Mouse (Mus musculus) embryonic facial prominence, embryonic 11.5 days (tissue): ENCODE results near the gene Mpp3. TPM values are rescaled to one million over a fixed set of nuclear protein-coding genes. Genes with fewer than 3 reads are reported as not detected.

Experiments used
- ATAC-seq: fragments of 200-750 bp; cut with Nextera tagmentation; replicated peaks from 2 replicates; pipeline ENCODE4 v1.8.0; 2017; ENCODE audit warnings: low read depth; ENCODE audit not compliant: insufficient number of reproducible peaks, low FRiP score, low TSS enrichment
- DNase-seq: peaks from one replicate; pipeline ENCODE4 v3.0.0-alpha.2; 2015; ENCODE audit warnings: low spot score
- H3K27ac ChIP-seq: fragments of 300-500 bp; sonication (generic); replicated peaks from 2 replicates; pipeline ENCODE4 v1.5.1; 2014; ENCODE audit warnings: mild to moderate bottlenecking, low read depth, low read length, control low read depth
- H3K27me3 ChIP-seq: fragments of 300-500 bp; sonication (generic); 2 replicates; pipeline ENCODE4 v1.6.1; 2014; ENCODE audit warnings: mild to moderate bottlenecking, low read length, moderate library complexity, mixed read lengths; ENCODE audit not compliant: control insufficient read depth, insufficient read depth
- H3K36me3 ChIP-seq: fragments of 300-500 bp; sonication (generic); replicated peaks from 2 replicates; pipeline ENCODE4 v1.6.1; 2014; ENCODE audit warnings: low read depth, mild to moderate bottlenecking, low read length, moderate library complexity, mixed read lengths; ENCODE audit not compliant: control insufficient read depth, insufficient read depth
- H3K4me1 ChIP-seq: fragments of 300-500 bp; sonication (generic); 2 replicates; pipeline ENCODE4 v1.6.1; 2014; ENCODE audit warnings: low read length, mixed read lengths; ENCODE audit not compliant: control insufficient read depth, insufficient read depth
- H3K4me2 ChIP-seq: fragments of 300-500 bp; sonication (generic); 2 replicates; pipeline ENCODE4 v1.6.1; 2014; ENCODE audit warnings: low read depth, mild to moderate bottlenecking, control low read depth, low read length, moderate library complexity
- H3K4me3 ChIP-seq: fragments of 300-500 bp; sonication (generic); 2 replicates; pipeline ENCODE4 v1.5.1; 2014; ENCODE audit warnings: low read depth, low read length, control low read depth
- H3K9ac ChIP-seq: fragments of 300-500 bp; sonication (generic); replicated peaks from 2 replicates; pipeline ENCODE4 v1.6.1; 2014; ENCODE audit warnings: mild to moderate bottlenecking, control low read depth, low read length
- H3K9me3 ChIP-seq: fragments of 300-500 bp; sonication (generic); replicated peaks from 2 replicates; pipeline ENCODE4 v1.6.1; 2016; ENCODE audit warnings: mild to moderate bottlenecking, low read length, inconsistent platforms, mixed read lengths; ENCODE audit not compliant: control insufficient read depth
- WGBS: fragments of 180-500 bp; shearing (Covaris S2); extraction: QIAGEN DNeasy Blood & Tissue Kit; methylation state at CpG from one replicate; pipeline ENCODE4 v1.1.7; 2014; 5-methylcytosine and 5-hydroxymethylcytosine counted together
- polyA plus RNA-seq: library from polyadenylated mRNA; unstranded; fragments of >200 nt; fragmentation: Nextera tagmentation; extraction: Ambion mirVana; gene quantifications from 2 replicates; pipeline ENCODE4 v1.2.1, GENCODE M21; 2014

Mpp3 gene
- polyA plus RNA-seq, 1 experiment from 2014 or later: 6.3 TPM

- H3K27me3 ChIP-seq: no peaks in the 10 kb centered on the region
- no peak overlapping the region for H3K4me2 ChIP-seq
- no peak overlapping the region for H3K4me3 ChIP-seq
- H3K9ac ChIP-seq: no peak overlapping the region
- ATAC-seq (no peak), DNase-seq (no peak)
- no peaks in the 10 kb centered on the region for H3K36me3 ChIP-seq
- H3K4me1 ChIP-seq: no peaks in the 10 kb centered on the region
- no peak overlapping the region for H3K27ac ChIP-seq
- H3K9me3 ChIP-seq: no peaks in the 10 kb centered on the region
- WGBS: 83% methylated on average over 7 of the region's 7 CpGs
These were observed 8.1 kb upstream of the Mpp3 start for GRCm38 (mm10) chr11:102036336-102036735.

- Histone ChIP-seq H3K4me3 (no peak overlapping the region), H3K36me3 (no peaks in the 10 kb centered on the region), H3K27ac (no peak overlapping the region), H3K9me3 (no peaks in the 10 kb centered on the region), H3K27me3 (no peaks in the 10 kb centered on the region), H3K4me2 (no peak overlapping the region), H3K9ac (no peak overlapping the region), H3K4me1 (no peaks in the 10 kb centered on the region)
- ATAC-seq: no peak
- no peak for DNase-seq
- WGBS: 79% methylated on average over 5 of the region's 5 CpGs
These were observed 7.2 kb upstream of the Mpp3 start for GRCm38 (mm10) chr11:102035456-102035960.

- H3K9ac ChIP-seq: no peak overlapping the region
- no peak for ATAC-seq
- no peaks in the 10 kb centered on the region for H3K36me3 ChIP-seq
- H3K4me1 ChIP-seq: no peaks in the 10 kb centered on the region
- H3K27ac ChIP-seq: no peak overlapping the region
- H3K9me3 ChIP-seq: no peaks in the 10 kb centered on the region
- H3K27me3 ChIP-seq: no peaks in the 10 kb centered on the region
- no peak overlapping the region for H3K4me3 ChIP-seq
- no peak overlapping the region for H3K4me2 ChIP-seq
- 67% methylated on average over 8 of the region's 8 CpGs for WGBS
- no peak for DNase-seq
These were observed 6.6 kb upstream of the Mpp3 start for GRCm38 (mm10) chr11:102034887-102035286.

- Histone ChIP-seq H3K27ac (no peak overlapping the region), H3K4me1 (no peaks in the 10 kb centered on the region), H3K9me3 (no peaks in the 10 kb centered on the region), H3K27me3 (no peaks in the 10 kb centered on the region), H3K36me3 (no peaks in the 10 kb centered on the region), H3K4me3 (no peak overlapping the region), H3K9ac (no peak overlapping the region), H3K4me2 (no peak overlapping the region)
- DNase-seq: no peak
- 83% methylated on average over 12 of the region's 12 CpGs for WGBS
- ATAC-seq: no peak
These were observed 4.9 kb upstream of the Mpp3 start for GRCm38 (mm10) chr11:102033055-102033591.

GRCm38 (mm10) chr11:102031149-102031548 is 2.9 kb upstream of the Mpp3 start:
- no peaks in the 10 kb centered on the region; the same call in 1 of the 2 replicates for H3K27me3 ChIP-seq
- 86% methylated on average over 7 of the region's 7 CpGs for WGBS
- H3K4me1 ChIP-seq: no peaks in the 10 kb centered on the region
- no peak overlapping the region for H3K4me3 ChIP-seq
- H3K9me3 ChIP-seq: no peaks in the 10 kb centered on the region
- no peaks in the 10 kb centered on the region for H3K36me3 ChIP-seq
- H3K27ac ChIP-seq: no peak overlapping the region
- no peak for DNase-seq
- H3K9ac ChIP-seq: no peak overlapping the region
- ATAC-seq: no peak
- no peak overlapping the region for H3K4me2 ChIP-seq

GRCm38 (mm10) chr11:102029966-102030365 is 1.7 kb upstream of the Mpp3 start:
- no peaks in the 10 kb centered on the region; the same call in 1 of the 2 replicates for H3K27me3 ChIP-seq
- H3K4me2 ChIP-seq: no peak overlapping the region
- H3K9ac ChIP-seq: no peak overlapping the region
- H3K4me1 ChIP-seq: no peaks in the 10 kb centered on the region
- WGBS: 35% methylated on average over 7 of the region's 7 CpGs
- no peak overlapping the region for H3K27ac ChIP-seq
- ATAC-seq: no peak
- H3K9me3 ChIP-seq: no peaks in the 10 kb centered on the region
- no peak overlapping the region for H3K4me3 ChIP-seq
- no peak for DNase-seq
- no peaks in the 10 kb centered on the region for H3K36me3 ChIP-seq

- WGBS: 87% methylated on average over 4 of the region's 4 CpGs
- Histone ChIP-seq H3K36me3 (no peaks in the 10 kb centered on the region), H3K27ac (no peak overlapping the region), H3K4me3 (no peak overlapping the region), H3K4me1 (no peaks in the 10 kb centered on the region), H3K9me3 (no peaks in the 10 kb centered on the region), H3K9ac (no peak overlapping the region), H3K4me2 (no peak overlapping the region), H3K27me3 (no peaks in the 10 kb centered on the region; the same call in 1 of the 2 replicates)
- no peak for ATAC-seq
- no peak for DNase-seq
These were observed 1.0 kb upstream of the Mpp3 start for GRCm38 (mm10) chr11:102029304-102029703.

- Histone ChIP-seq H3K4me2 (peak overlapping the region; percentile 93), H3K27ac (no peak overlapping the region), H3K27me3 (no peaks in the 10 kb centered on the region; the same call in 1 of the 2 replicates), H3K9ac (peak overlapping the region; percentile 28), H3K9me3 (no peaks in the 10 kb centered on the region), H3K4me1 (no peaks in the 10 kb centered on the region), H3K36me3 (no peaks in the 10 kb centered on the region), H3K4me3 (peak overlapping the region; percentile 70)
- no peak for DNase-seq
- no peak for ATAC-seq
- 6% methylated on average over 12 of the region's 12 CpGs for WGBS
These were observed 772 bp downstream of the Mpp3 start for GRCm38 (mm10) chr11:102027361-102028017.
